Mouse (Mus musculus): ENCODE results near the gene Zfp169.

DNA sequence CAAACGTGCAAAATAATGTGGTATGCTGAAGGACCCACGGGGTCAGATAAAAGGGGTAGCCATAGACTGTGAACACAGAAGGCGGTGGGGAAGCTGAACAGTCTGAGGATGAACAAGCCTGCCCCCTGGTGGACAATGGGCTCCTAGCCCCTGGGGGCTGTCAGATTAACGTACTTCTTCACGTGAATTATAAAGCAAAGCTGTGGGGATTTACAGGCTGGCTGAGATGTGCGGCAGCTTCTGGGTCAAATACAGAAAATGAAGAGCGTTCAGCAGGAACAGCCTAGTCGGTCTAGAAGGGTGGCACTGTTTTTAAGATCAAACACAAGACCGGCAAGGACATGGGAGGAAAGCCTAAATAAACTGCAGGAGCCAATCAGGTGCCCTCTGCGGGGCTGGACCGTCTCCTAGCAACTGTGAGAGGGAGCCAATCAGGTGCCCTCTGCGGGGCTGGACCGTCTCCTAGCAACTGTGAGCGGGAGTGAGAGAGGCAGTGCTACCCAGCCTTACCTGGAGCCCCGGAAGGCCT lies 15.5 kb downstream of the Zfp169 start:
- TF ChIP-seq POLR2A (IDR thresholded peaks at IDR 0.05; ENCODE audit: control insufficient read depth, extremely low read depth, insufficient read depth, low read length, poor library complexity) (no peak), CTCF (IDR thresholded peaks at IDR 0.05; ENCODE audit: borderline replicate concordance, control insufficient read depth, extremely low read depth, insufficient read depth, low read length, poor library complexity) (peak; percentile 59; the same call in 1 of the 2 replicates)

Data from thymus, adult 2 months (tissue).